Mouse (Mus musculus) gastrocnemius, adult 8-10 months (tissue): ENCODE measurements around the gene Gcsam. TPM values are rescaled to one million over a fixed set of nuclear protein-coding genes. Genes with fewer than 3 reads are reported as not detected.

Experiments used
- DNase-seq, 2 experiments: peaks; one replicate each; pipeline ENCODE4 v3.0.0; 2022; ENCODE audit warnings: low spot score in 2 of 2
- total RNA-seq, 4 experiments: library from RNA; stranded (reverse); gene quantifications; 2 replicates each; pipeline ENCODE4 v1.2.4; 2022

Gcsam gene
- total RNA-seq, 4 experiments from 2014 or later, result not detected

- no peak for DNase-seq
Observed at GRCm38 (mm10) chr16:45651497-45651896, 41.3 kb downstream of the Gcsam start.

- DNase-seq, result no peak
Observed at GRCm38 (mm10) chr16:45653009-45653933, 43.1 kb downstream of the Gcsam start.

- no peak for DNase-seq
Observed at GRCm38 (mm10) chr16:45653934-45654332, 43.8 kb downstream of the Gcsam start, which contains the start of gene BC016579. Gene BC016579, minus strand, starts transcription at chr16:45654068.

GRCm38 (mm10) chr16:45654465-45654864 lies 44.3 kb downstream of the Gcsam start:
- DNase-seq, result no peak

DNA sequence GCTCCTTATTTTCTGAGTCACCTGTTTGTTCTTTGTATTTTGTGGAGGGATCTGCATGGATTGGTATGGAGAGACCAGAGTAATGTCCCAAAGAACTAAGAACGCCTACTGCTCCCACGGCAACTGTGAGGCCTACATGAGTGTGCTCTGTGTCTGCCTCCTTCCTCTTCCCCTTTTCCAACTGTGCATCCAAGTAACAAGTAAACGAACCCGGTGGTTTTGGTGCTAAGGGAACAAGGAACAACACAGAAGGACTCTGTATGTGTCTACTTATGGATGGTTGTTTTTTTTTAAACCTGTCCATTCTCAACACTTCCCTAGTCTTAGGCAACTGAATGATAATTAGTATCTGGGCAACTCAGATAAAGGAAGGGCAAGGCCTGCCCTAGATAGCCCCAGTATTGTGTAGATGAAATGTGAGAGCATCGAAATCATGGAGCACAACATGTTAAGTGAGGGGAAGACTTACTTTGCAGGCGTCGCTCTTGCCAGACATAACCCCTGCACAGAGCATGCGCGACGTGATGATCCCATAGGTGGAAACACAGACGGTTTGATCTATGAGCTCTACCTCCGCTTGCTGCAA lies 47.5 kb downstream of the Gcsam start:
- DNase-seq, result no peak

DNA sequence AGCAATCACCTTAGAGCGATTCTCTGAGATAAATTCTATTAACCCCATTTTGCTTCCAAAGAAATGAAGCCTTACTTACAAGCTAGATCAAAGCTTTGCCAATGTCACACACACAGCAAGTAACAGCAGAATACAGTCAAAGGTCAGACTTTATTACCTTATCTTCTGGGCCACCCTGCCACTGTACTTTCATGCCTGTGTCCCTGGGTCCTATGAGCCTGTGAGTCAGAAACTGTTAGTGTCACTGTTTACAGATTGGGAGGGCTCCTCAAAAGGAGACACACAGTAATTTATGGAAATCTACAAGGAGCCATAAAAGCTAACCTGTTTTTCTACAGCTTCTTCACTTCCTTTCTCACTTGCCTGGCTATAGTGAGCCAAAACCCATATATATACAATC lies 48.1 kb downstream of the Gcsam start:
- no peak for DNase-seq

DNA sequence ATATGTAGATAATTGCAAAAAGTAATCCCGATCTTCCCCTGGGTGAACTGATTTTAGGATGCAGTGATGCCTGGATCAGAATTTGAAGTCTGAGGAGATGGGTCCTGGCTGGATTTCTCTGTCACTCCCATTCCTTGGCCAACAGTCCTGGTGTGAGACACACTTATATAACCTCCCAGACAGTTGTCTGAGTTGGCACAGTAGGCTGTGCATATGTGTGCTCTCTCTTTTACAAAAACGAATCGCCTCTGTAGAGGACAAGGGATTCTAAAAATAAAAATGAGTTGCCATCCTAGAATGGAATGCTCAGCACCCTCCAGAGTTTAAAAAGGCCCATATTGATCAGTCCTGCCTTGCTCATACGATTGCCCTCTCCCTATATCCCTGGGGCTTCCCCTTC lies 49.4 kb downstream of the Gcsam start:
- DNase-seq, result no peak

DNA sequence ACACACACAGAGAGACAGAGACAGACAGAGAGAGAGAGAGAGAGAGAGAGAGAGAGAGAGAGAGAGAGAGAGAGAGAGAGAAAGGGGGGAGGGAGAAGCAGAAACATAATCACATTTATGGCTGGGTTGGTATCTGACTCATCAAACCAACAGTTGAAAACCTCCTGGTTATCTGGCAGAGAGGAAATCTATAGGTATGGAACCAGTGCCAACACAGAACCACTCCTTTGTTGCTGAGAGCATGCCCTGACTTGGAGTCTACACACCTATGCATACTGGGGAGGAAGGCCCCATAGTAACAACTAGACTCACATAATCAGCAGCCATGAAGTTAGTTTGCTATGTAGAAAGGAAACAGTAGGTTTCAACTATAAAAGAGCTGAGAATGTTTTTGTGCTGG lies 52.2 kb downstream of the Gcsam start:
- no peak for DNase-seq

GRCm38 (mm10) chr16:45666136-45666535 lies 56.0 kb downstream of the Gcsam start:
- DNase-seq, result no peak

- no peak for DNase-seq
Observed at GRCm38 (mm10) chr16:45668178-45668577, 58.0 kb downstream of the Gcsam start.

DNA sequence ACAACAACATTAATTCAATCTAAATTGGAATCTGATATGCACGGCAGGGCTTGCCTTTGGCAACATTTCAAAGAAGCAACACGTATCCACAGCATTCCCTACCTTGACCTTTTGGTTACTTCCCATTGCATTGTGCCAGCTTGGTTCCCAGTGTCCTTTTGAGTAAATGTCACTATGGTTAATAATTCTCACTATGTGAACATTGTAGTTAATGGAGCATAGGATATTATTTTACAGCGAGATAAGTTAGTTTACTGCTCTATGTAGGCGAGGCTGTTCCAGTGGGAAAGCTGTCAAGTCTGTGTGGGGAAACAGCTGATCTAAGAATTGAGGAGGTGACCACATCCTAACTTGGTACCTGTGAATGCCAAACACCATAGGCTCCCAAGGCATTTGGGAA lies 59.8 kb downstream of the Gcsam start:
- no peak for DNase-seq

Other genes with a start within 250 kb of the Gcsam start
- gene Cd200, start 201.3 kb upstream of the Gcsam start, total RNA-seq, result 10 to 100 TPM; 10.7 to 28.3 (median 18.0) TPM
- gene Gm609, start 117.4 kb upstream of the Gcsam start, total RNA-seq, result under 1 TPM in 2 of 4 experiments, not detected in 2; 0.19 to 0.22 TPM
- not detected for gene Gm17783, start 78.3 kb upstream of the Gcsam start, total RNA-seq
- not detected for gene Slc9c1, start 75.1 kb upstream of the Gcsam start, total RNA-seq
- not detected for gene BC016579, start 43.7 kb downstream of the Gcsam start, total RNA-seq
- not detected for gene Tmprss7, start 83.3 kb downstream of the Gcsam start, total RNA-seq
- under 1 TPM; 0.38 to 0.75 (median 0.65) TPM for gene Tagln3, start 114.2 kb downstream of the Gcsam start, total RNA-seq
- 10 to 100 TPM; 11.1 to 14.1 (median 13.0) TPM for gene Abhd10, start 132.6 kb downstream of the Gcsam start, total RNA-seq